Mouse (Mus musculus): ENCODE data around the gene Elavl2. TPM values are rescaled to one million over a fixed set of nuclear protein-coding genes. Genes with fewer than 3 reads are reported as not detected.

Elavl2 gene
- polyA plus RNA-seq, 1 experiment from 2014 or later = 2.4 TPM

DNA sequence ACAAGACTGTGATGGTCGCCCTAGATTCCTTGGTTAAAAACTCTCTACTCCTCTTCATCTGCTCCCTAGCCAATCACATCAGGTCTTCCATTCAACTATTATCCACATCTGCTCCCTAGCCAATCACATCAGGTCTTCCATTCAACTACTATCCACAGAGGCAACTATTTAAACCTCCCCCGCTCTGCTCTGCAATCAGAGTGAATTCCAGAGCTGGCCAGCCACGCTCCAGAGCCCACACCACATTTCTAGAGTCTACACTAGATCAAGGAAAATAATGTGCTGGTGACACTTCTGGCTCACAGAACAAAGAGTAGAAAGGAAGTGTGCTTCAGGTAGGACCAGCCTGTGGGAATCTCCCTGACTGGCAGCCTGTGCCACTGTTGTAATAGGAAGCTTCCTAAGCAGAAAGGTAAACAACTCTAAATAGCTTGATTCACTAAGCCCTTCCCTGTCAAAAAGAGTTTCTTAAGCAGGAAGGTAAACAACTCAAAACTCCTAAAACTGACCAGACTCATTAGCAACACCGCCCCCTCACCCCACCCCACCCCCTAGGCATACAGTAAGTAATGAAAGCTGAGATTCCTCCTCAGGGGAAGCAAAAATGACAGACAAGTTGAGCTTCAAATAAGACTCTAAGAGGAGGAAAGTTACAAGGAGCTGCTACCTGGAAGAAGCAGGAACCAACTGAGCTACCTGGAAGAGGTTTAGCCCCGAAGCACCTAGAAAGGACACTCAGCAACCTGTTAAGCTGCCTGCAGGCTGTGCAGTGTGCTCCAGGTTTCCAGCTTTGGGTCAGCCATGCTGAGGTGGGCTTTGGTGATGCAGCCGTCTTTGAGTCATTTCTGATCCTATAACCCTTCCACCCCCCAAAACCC, 191.9 kb downstream of the Elavl2 start:
- no peak overlapping the region for H3K4me2 ChIP-seq
- no peak for ATAC-seq (ENCODE audit: insufficient number of reproducible peaks, low FRiP score)
- H3K9me3 ChIP-seq (replicated peaks) = no peaks in the 10 kb centered on the region
- H3K4me1 ChIP-seq (replicated peaks) = no peaks in the 10 kb centered on the region
- no peak overlapping the region for H3K4me3 ChIP-seq
- H3K9ac ChIP-seq = no peak overlapping the region
- H3K27ac ChIP-seq (ENCODE audit: poor library complexity, severe bottlenecking) = no peak overlapping the region
- H3K36me3 ChIP-seq = no peaks in the 10 kb centered on the region
- WGBS = 46% methylated on average over 6 of the region's 6 CpGs
- no peaks in the 10 kb centered on the region for H3K27me3 ChIP-seq (replicated peaks)

Small RNA genes lying within 50 kb of the gene (microRNA-seq; reads per million reads assigned to microRNA genes)
- gene Mir6402 = not detected
